Comparison of ENCODE assay signal across 8 mouse cellular contexts in the genomic region with DNA sequence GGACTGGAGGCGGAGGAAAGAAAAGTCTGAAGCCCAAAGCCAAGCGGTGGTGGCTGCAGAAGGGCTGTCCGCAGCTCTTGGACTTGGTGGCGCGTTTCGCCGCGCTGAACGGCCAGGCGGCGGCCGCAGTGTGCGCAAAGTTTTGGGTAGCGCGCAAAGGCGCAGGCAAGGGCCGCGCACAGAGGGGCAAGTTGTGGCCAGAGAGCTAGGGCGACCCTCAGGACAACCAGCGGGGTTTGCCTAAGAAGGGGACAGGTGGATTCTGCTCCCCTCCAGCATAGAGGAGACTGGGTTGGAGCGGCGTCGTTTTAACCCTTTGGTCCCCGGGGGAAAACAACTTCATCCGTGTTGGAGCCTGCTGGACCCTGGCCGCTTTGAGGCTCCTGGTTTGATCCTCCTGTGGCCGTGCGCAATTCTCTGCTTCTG. TPM values are rescaled to one million over a fixed set of nuclear protein-coding genes. Genes with fewer than 3 reads are reported as not detected.
A peak's percentile ranks its signal among the peaks of the same experiment; 100 is the strongest.
DNase-seq lines count a peak whose midpoint lies in the region; ATAC-seq lines count a peak whose summit lies in the region.

No protein-coding gene starts in this region.

- peak overlapping the region; percentile 76 for H3K4me2 ChIP-seq in hindbrain, embryonic 13.5 days

- no peak for DNase-seq in cerebellum, adult 11 months
- peak; percentile 50 for DNase-seq in right cerebral cortex, adult 18-20 months
- DNase-seq in right cerebral cortex, postnatal 14 days, result no peak
- peak; percentile 44 for DNase-seq in mesoderm, embryonic 11.5 days (ENCODE audit: low read depth, low spot score)
- DNase-seq in B cell, adult 2 months, result no peak
- no peak for DNase-seq in ovary, adult 18-20 months (ENCODE audit: low spot score)

- H3K4me3 ChIP-seq in hindbrain, embryonic 13.5 days, result peak overlapping the region; percentile 51

- H3K4me1 ChIP-seq in hindbrain, embryonic 13.5 days (replicated peaks), result peaks cover 28% of the 10 kb centered on the region

- H3K27ac ChIP-seq in hindbrain, embryonic 13.5 days, result peak overlapping the region; percentile 79

- WGBS in hindbrain, embryonic 13.5 days, result under 1% methylated on average over 28 of the region's 28 CpGs

- peaks cover 60% of the 10 kb centered on the region for H3K27me3 ChIP-seq in hindbrain, embryonic 13.5 days

- peak overlapping the region; percentile 71 for H3K9ac ChIP-seq in hindbrain, embryonic 13.5 days

- H3K36me3 ChIP-seq in hindbrain, embryonic 13.5 days, result no peaks in the 10 kb centered on the region

- 0 out of 2 replicates have a peak, but pooled peaks have one; percentile 22 for ATAC-seq in cerebellum, adult (ENCODE audit: insufficient number of reproducible peaks, low FRiP score, low TSS enrichment)
- ATAC-seq in hindbrain, embryonic 13.5 days (ENCODE audit: low FRiP score), result peak; percentile 40

- no peaks in the 10 kb centered on the region for H3K9me3 ChIP-seq in hindbrain, embryonic 13.5 days

RNA-seq across cellular contexts. Expression of gene Dab1, which starts 0.8 kb away (rescaled TPM):
- 69.6 and 73.5 TPM in 2 replicates for polyA plus RNA-seq in hindbrain, embryonic 13.5 days (2015; fragmentation: Nextera tagmentation; extraction: Ambion mirVana)

Comparison
In these comparisons a context has a peak if more than half of its experiments do, and no peak if none do; other contexts are left out.
1. DNase-seq: peak in right cerebral cortex, adult 18-20 months (single experiment) and mesoderm, embryonic 11.5 days (single experiment); none in cerebellum, adult 11 months (single experiment), right cerebral cortex, postnatal 14 days (single experiment), B cell, adult 2 months (0 of 2) and ovary, adult 18-20 months (single experiment).